Mouse (Mus musculus) heart, embryonic 13.5 days (tissue): ENCODE data around the gene Matn4. TPM values are rescaled to one million over a fixed set of nuclear protein-coding genes. Genes with fewer than 3 reads are reported as not detected.

Experiments
- microRNA-seq: library from miRNA; unstranded; fragments of <30 nt; microRNA quantifications from one replicate; pipeline ENCODE4, GENCODE M21; 2016
- polyA plus RNA-seq: library from polyadenylated mRNA; unstranded; fragments of >200 nt; fragmentation: Nextera tagmentation; extraction: Ambion mirVana; gene quantifications from 2 replicates; pipeline ENCODE4 v1.2.1, GENCODE M21; 2015

Matn4 gene
- polyA plus RNA-seq, 1 experiment from 2014 or later: 5.2 TPM

Small RNA genes within 50 kb of the gene (microRNA-seq; reads per million reads assigned to microRNA genes)
- not detected for gene Mir7678

Other genes starting within 250 kb of the Matn4 start
- gene Kcns1, start 234.0 kb downstream of the Matn4 start, polyA plus RNA-seq: 0.21 and 0.29 TPM in 2 replicates
- not detected in 2 replicates for gene Wfdc5, start 222.4 kb downstream of the Matn4 start, polyA plus RNA-seq
- not detected in 2 replicates for gene Wfdc12, start 214.6 kb downstream of the Matn4 start, polyA plus RNA-seq
- gene Wfdc15a, start 205.0 kb downstream of the Matn4 start, polyA plus RNA-seq: not detected in 2 replicates
- 0.33 TPM in 1 of 2 replicates, not detected in the other for gene Wfdc15b, start 183.5 kb downstream of the Matn4 start, polyA plus RNA-seq
- not detected in 2 replicates for gene Svs2, start 166.7 kb downstream of the Matn4 start, polyA plus RNA-seq
- not detected in 2 replicates for gene Svs3b, start 148.5 kb downstream of the Matn4 start, polyA plus RNA-seq
- gene Svs4, start 126.7 kb downstream of the Matn4 start, polyA plus RNA-seq: not detected in 2 replicates
- not detected in 2 replicates for gene Svs3a, start 115.9 kb downstream of the Matn4 start, polyA plus RNA-seq
- not detected in 2 replicates for gene Svs6, start 88.4 kb downstream of the Matn4 start, polyA plus RNA-seq
- not detected in 2 replicates for gene Svs5, start 72.4 kb downstream of the Matn4 start, polyA plus RNA-seq
- 0.90 and 1.8 TPM in 2 replicates for gene Slpi, start 16.1 kb downstream of the Matn4 start, polyA plus RNA-seq
- gene Rbpjl, start 2.0 kb downstream of the Matn4 start, polyA plus RNA-seq: 0.21 and 0.23 TPM in 2 replicates
- gene Sdc4, start 38.7 kb upstream of the Matn4 start, polyA plus RNA-seq: 36.6 and 46.5 TPM in 2 replicates
- 37.2 and 43.0 TPM in 2 replicates for gene Sys1, start 51.8 kb upstream of the Matn4 start, polyA plus RNA-seq
- gene Gm20458, start 55.8 kb upstream of the Matn4 start, polyA plus RNA-seq: 8.7 and 11.7 TPM in 2 replicates
- gene Trp53tg5, start 68.6 kb upstream of the Matn4 start, polyA plus RNA-seq: not detected in 2 replicates
- gene Dbndd2, start 80.9 kb upstream of the Matn4 start, polyA plus RNA-seq: 8.9 and 17.9 TPM in 2 replicates
- gene Pigt, start 92.4 kb upstream of the Matn4 start, polyA plus RNA-seq: 53.0 and 54.5 TPM in 2 replicates
- gene Wfdc2, start 157.3 kb upstream of the Matn4 start, polyA plus RNA-seq: 11.1 and 12.7 TPM in 2 replicates
- gene Spint3, start 168.3 kb upstream of the Matn4 start, polyA plus RNA-seq: not detected in 2 replicates
- gene Wfdc6a, start 180.3 kb upstream of the Matn4 start, polyA plus RNA-seq: 0.44 TPM in 1 of 2 replicates, not detected in the other
- not detected in 2 replicates for gene Eppin, start 188.4 kb upstream of the Matn4 start, polyA plus RNA-seq
- gene Wfdc6b, start 208.4 kb upstream of the Matn4 start, polyA plus RNA-seq: not detected in 2 replicates
- not detected in 2 replicates for gene Wfdc8, start 208.5 kb upstream of the Matn4 start, polyA plus RNA-seq
- gene Wfdc16, start 233.6 kb upstream of the Matn4 start, polyA plus RNA-seq: not detected in 2 replicates